Mouse (Mus musculus) right cerebral cortex, postnatal 14 days (tissue): ENCODE data around the gene Fgfr2.
A peak's percentile ranks its signal among the peaks of the same experiment; 100 is the strongest.

ENCODE experiments used
- DNase-seq: peaks from one replicate; pipeline ENCODE4 v3.0.0; 2022

Gene Fgfr2

GRCm38 (mm10) chr7:133123244-133123998 lies at the start of gene Fgfr2:
Gene Fgfr2, minus strand, starts transcription at chr7:133123350.
- DNase-seq = peak; percentile 50

- no peak for DNase-seq
Measured at GRCm38 (mm10) chr7:133171403-133172032, 48.4 kb upstream of the Fgfr2 start.

- DNase-seq = no peak
Measured at GRCm38 (mm10) chr7:133168928-133169327, 45.8 kb upstream of the Fgfr2 start.

- no peak for DNase-seq
Measured at GRCm38 (mm10) chr7:133167903-133168302, 44.8 kb upstream of the Fgfr2 start.

- no peak for DNase-seq
Measured at GRCm38 (mm10) chr7:133164770-133165169, 41.6 kb upstream of the Fgfr2 start.

GRCm38 (mm10) chr7:133163011-133163410 lies 39.9 kb upstream of the Fgfr2 start:
- no peak for DNase-seq

- DNase-seq = no peak
Measured at GRCm38 (mm10) chr7:133162131-133162530, 39.0 kb upstream of the Fgfr2 start.

GRCm38 (mm10) chr7:133161362-133162080 lies 38.4 kb upstream of the Fgfr2 start:
- DNase-seq = no peak

GRCm38 (mm10) chr7:133159519-133159918 lies 36.4 kb upstream of the Fgfr2 start:
- no peak for DNase-seq

GRCm38 (mm10) chr7:133155621-133156020 lies 32.5 kb upstream of the Fgfr2 start:
- DNase-seq = no peak

GRCm38 (mm10) chr7:133154846-133155245 lies 31.7 kb upstream of the Fgfr2 start:
- no peak for DNase-seq

GRCm38 (mm10) chr7:133139689-133140336 lies 16.7 kb upstream of the Fgfr2 start:
- no peak for DNase-seq

- no peak for DNase-seq
Measured at GRCm38 (mm10) chr7:133133552-133133951, 10.4 kb upstream of the Fgfr2 start.

- no peak for DNase-seq
Measured at GRCm38 (mm10) chr7:133132702-133133101, 9.6 kb upstream of the Fgfr2 start.

- no peak for DNase-seq
Measured at GRCm38 (mm10) chr7:133124701-133125485, 1.7 kb upstream of the Fgfr2 start.

- DNase-seq = peak; percentile 68
Measured at GRCm38 (mm10) chr7:133123999-133124700, 1.0 kb upstream of the Fgfr2 start, which contains the start of gene Ctbp2. Gene Ctbp2, minus strand, starts transcription at chr7:133124354.

GRCm38 (mm10) chr7:133122379-133123243 lies 539 bp downstream of the Fgfr2 start:
- DNase-seq = peak; percentile 39

- DNase-seq = no peak
Measured at GRCm38 (mm10) chr7:133121661-133122378, 1.3 kb downstream of the Fgfr2 start.

- no peak for DNase-seq
Measured at GRCm38 (mm10) chr7:133121080-133121607, 2.0 kb downstream of the Fgfr2 start.
